Mouse (Mus musculus) hindbrain, embryonic 16.5 days (tissue): Measurements from ENCODE around the gene Pgls. TPM values are rescaled to one million over a fixed set of nuclear protein-coding genes. Genes with fewer than 3 reads are reported as not detected.

Experiments
- ATAC-seq: fragments of 200-750 bp; cut with Nextera tagmentation; 2 replicates; pipeline ENCODE4 v1.8.0; 2017; ENCODE audit warnings: moderate TSS enrichment, moderate library complexity
- H3K27ac ChIP-seq: fragments of 300-500 bp; sonication (generic); 2 replicates; pipeline ENCODE4 v1.5.1; 2014; ENCODE audit warnings: low read depth, mild to moderate bottlenecking, control low read depth, low read length, moderate library complexity
- H3K27me3 ChIP-seq: fragments of 300-500 bp; sonication (generic); replicated peaks from 2 replicates; pipeline ENCODE4 v1.6.1; 2014; ENCODE audit warnings: low read length; ENCODE audit not compliant: control insufficient read depth, insufficient read depth
- H3K36me3 ChIP-seq: fragments of 300-500 bp; sonication (generic); 2 replicates; pipeline ENCODE4 v1.6.1; 2014; ENCODE audit warnings: mild to moderate bottlenecking, low read length, moderate library complexity, mixed read lengths; ENCODE audit not compliant: control insufficient read depth, insufficient read depth
- H3K4me1 ChIP-seq: fragments of 300-500 bp; sonication (generic); 2 replicates; pipeline ENCODE4 v1.6.1; 2014; ENCODE audit warnings: low read depth, low read length; ENCODE audit not compliant: control insufficient read depth, insufficient read depth
- H3K4me2 ChIP-seq: fragments of 300-500 bp; sonication (generic); 2 replicates; pipeline ENCODE4 v1.6.1; 2014; ENCODE audit warnings: mild to moderate bottlenecking, low read length, control low read depth, moderate library complexity
- H3K4me3 ChIP-seq: fragments of 300-500 bp; sonication (generic); 2 replicates; pipeline ENCODE4 v1.5.1; 2014; ENCODE audit warnings: mild to moderate bottlenecking, low read length, control low read depth, moderate library complexity
- H3K9ac ChIP-seq: fragments of 300-500 bp; sonication (generic); 2 replicates; pipeline ENCODE4 v1.6.1; 2014; ENCODE audit warnings: low read depth, mild to moderate bottlenecking, control low read depth, low read length, moderate library complexity
- H3K9me3 ChIP-seq: fragments of 300-500 bp; sonication (generic); 2 replicates; pipeline ENCODE4 v1.6.1; 2014; ENCODE audit warnings: mild to moderate bottlenecking, low read length, moderate library complexity; ENCODE audit not compliant: control insufficient read depth
- WGBS: fragments of 180-500 bp; shearing (Covaris S2); extraction: QIAGEN DNeasy Blood & Tissue Kit; methylation state at CpG from one replicate; pipeline ENCODE4 v1.1.7; 2014; 5-methylcytosine and 5-hydroxymethylcytosine counted together
- polyA plus RNA-seq: library from polyadenylated mRNA; unstranded; fragments of >200 nt; fragmentation: Nextera tagmentation; extraction: Ambion mirVana; gene quantifications from 2 replicates; pipeline ENCODE4 v1.2.1, GENCODE M21; 2015

Pgls gene
- polyA plus RNA-seq, 1 experiment from 2014 or later, result 237 TPM

- no peak for ATAC-seq
- Histone ChIP-seq H3K4me3 (no peak overlapping the region), H3K27me3 (peaks cover 18% of the 10 kb centered on the region), H3K9me3 (no peaks in the 10 kb centered on the region), H3K27ac (no peak overlapping the region), H3K36me3 (no peaks in the 10 kb centered on the region), H3K4me2 (no peak overlapping the region), H3K9ac (no peak overlapping the region), H3K4me1 (peaks cover 9% of the 10 kb centered on the region)
- WGBS, result 55% methylated on average over 7 of the region's 7 CpGs
Measured at GRCm38 (mm10) chr8:71604021-71604420, 12.0 kb downstream of the Pgls start.

GRCm38 (mm10) chr8:71610822-71611651, 19.1 kb downstream of the Pgls start, which contains the start of gene Colgalt1:
Gene Colgalt1, plus strand, starts transcription at chr8:71610998.
- Histone ChIP-seq H3K4me1 (peaks cover 12% of the 10 kb centered on the region), H3K4me2 (peak within 1 kb of the TSS; percentile 89), H3K27me3 (no peaks in the 10 kb centered on the region), H3K27ac (peak within 1 kb of the TSS; percentile 92), H3K36me3 (peaks cover 12% of the 10 kb centered on the region; the same call in 1 of the 2 replicates), H3K9me3 (no peaks in the 10 kb centered on the region), H3K9ac (peak within 1 kb of the TSS; percentile 89), H3K4me3 (peak within 1 kb of the TSS; percentile 87)
- ATAC-seq, result peak; percentile 99
- under 1% methylated on average over 64 of the region's 82 CpGs for WGBS

GRCm38 (mm10) chr8:71612141-71612540, 20.2 kb downstream of the Pgls start:
- ATAC-seq, result no peak
- H3K36me3 ChIP-seq, result peaks cover 19% of the 10 kb centered on the region
- H3K4me2 ChIP-seq, result peak overlapping the region; percentile 89
- 29% methylated on average over 5 of the region's 5 CpGs for WGBS
- no peaks in the 10 kb centered on the region for H3K27me3 ChIP-seq
- peak overlapping the region; percentile 89 for H3K9ac ChIP-seq
- H3K4me1 ChIP-seq, result peaks cover 12% of the 10 kb centered on the region
- H3K9me3 ChIP-seq, result no peaks in the 10 kb centered on the region
- peak overlapping the region; percentile 87 for H3K4me3 ChIP-seq
- no peak overlapping the region for H3K27ac ChIP-seq

- Histone ChIP-seq H3K9me3 (no peaks in the 10 kb centered on the region), H3K27me3 (no peaks in the 10 kb centered on the region), H3K4me2 (no peak overlapping the region), H3K9ac (no peak overlapping the region), H3K27ac (no peak overlapping the region), H3K4me3 (no peak overlapping the region), H3K36me3 (peaks cover 32% of the 10 kb centered on the region), H3K4me1 (peaks cover 12% of the 10 kb centered on the region)
- 62% methylated on average over 4 of the region's 4 CpGs for WGBS
- no peak for ATAC-seq
Measured at GRCm38 (mm10) chr8:71613418-71613817, 21.4 kb downstream of the Pgls start.

GRCm38 (mm10) chr8:71619786-71620185, 27.8 kb downstream of the Pgls start:
- no peak overlapping the region for H3K9ac ChIP-seq
- no peak overlapping the region for H3K4me2 ChIP-seq
- no peak overlapping the region for H3K4me3 ChIP-seq
- no peak for ATAC-seq
- H3K36me3 ChIP-seq, result peaks cover 76% of the 10 kb centered on the region
- no peaks in the 10 kb centered on the region for H3K4me1 ChIP-seq
- WGBS, result 91% methylated on average over 2 of the region's 2 CpGs
- no peaks in the 10 kb centered on the region for H3K27me3 ChIP-seq
- no peak overlapping the region for H3K27ac ChIP-seq
- no peaks in the 10 kb centered on the region for H3K9me3 ChIP-seq

GRCm38 (mm10) chr8:71625088-71625487, 33.1 kb downstream of the Pgls start:
- peaks cover 41% of the 10 kb centered on the region for H3K36me3 ChIP-seq

GRCm38 (mm10) chr8:71626753-71627152, 34.8 kb downstream of the Pgls start:
- peaks cover 13% of the 10 kb centered on the region for H3K4me1 ChIP-seq
- 90% methylated on average over 9 of the region's 9 CpGs for WGBS
- peaks cover 29% of the 10 kb centered on the region for H3K36me3 ChIP-seq
- no peak overlapping the region for H3K4me2 ChIP-seq
- no peaks in the 10 kb centered on the region for H3K27me3 ChIP-seq
- H3K27ac ChIP-seq, result no peak overlapping the region
- H3K9ac ChIP-seq, result no peak overlapping the region
- ATAC-seq, result no peak
- no peak overlapping the region for H3K4me3 ChIP-seq
- no peaks in the 10 kb centered on the region for H3K9me3 ChIP-seq

More at GRCm38 (mm10) chr8:71625088-71625487, 33.1 kb downstream of the Pgls start:
- peaks cover 12% of the 10 kb centered on the region for H3K4me1 ChIP-seq
- H3K27ac ChIP-seq, result no peak overlapping the region
- H3K9me3 ChIP-seq, result no peaks in the 10 kb centered on the region
- whole genome bisulfite sequencing, result 50% methylated on average over 1 of the region's 1 CpGs
- H3K4me2 ChIP-seq, result no peak overlapping the region
- H3K9ac ChIP-seq, result no peak overlapping the region
- no peak for ATAC-seq
- H3K27me3 ChIP-seq, result no peaks in the 10 kb centered on the region
- H3K4me3 ChIP-seq, result no peak overlapping the region

GRCm38 (mm10) chr8:71627265-71628099, 35.5 kb downstream of the Pgls start:
- no peak overlapping the region for H3K4me3 ChIP-seq
- no peaks in the 10 kb centered on the region for H3K9me3 ChIP-seq
- peak overlapping the region; percentile 59 for H3K27ac ChIP-seq
- peaks cover 13% of the 10 kb centered on the region for H3K4me1 ChIP-seq
- peaks cover 23% of the 10 kb centered on the region for H3K36me3 ChIP-seq
- H3K9ac ChIP-seq, result no peak overlapping the region; the same call in 1 of the 2 replicates
- peaks cover under 1% of the 10 kb centered on the region; the same call in 1 of the 2 replicates for H3K27me3 ChIP-seq
- 49% methylated on average over 9 of the region's 9 CpGs for WGBS
- no peak overlapping the region for H3K4me2 ChIP-seq
- no peak for ATAC-seq
